Comparison of ENCODE assay signal across 23 mouse cellular contexts in genomic region chr5:139326986-139327633, GRCm38 (mm10). TPM values are rescaled to one million over a fixed set of nuclear protein-coding genes. Genes with fewer than 3 reads are reported as not detected.
DNase-seq lines count a peak whose midpoint lies in the region; ATAC-seq and TF ChIP-seq lines count a peak whose summit lies in the region.
"Had no signal": no experiment of that assay in that cellular context is flagged by ENCODE, and none has a peak within 500 bp of the region (broad histone marks: within the 10 kb centered on the region; RNA-seq: fewer than 3 reads in every experiment).

No protein-coding gene starts in this region.

- no peak overlapping the region for H3K9ac ChIP-seq in liver, embryonic 11.5 days (ENCODE audit: low read depth, low read length)
- H3K9ac ChIP-seq: limb, embryonic 15.5 days had no signal

- H3K4me3 ChIP-seq in liver, embryonic 11.5 days (ENCODE audit: low read depth, low read length): no peak overlapping the region
- no peak overlapping the region for H3K4me3 ChIP-seq in bone marrow, adult 2 months (replicated peaks; ENCODE audit: control insufficient read depth, low read depth, low read length)
- H3K4me3 ChIP-seq in macrophage (ENCODE audit: inconsistent target): no peak overlapping the region
- H3K4me3 ChIP-seq: limb, embryonic 15.5 days had no signal

- H3K27ac ChIP-seq in liver, embryonic 11.5 days (ENCODE audit: low read depth, low read length): 0 out of 2 replicates have a peak overlapping the region, but pooled peaks have one; percentile 3
- H3K27ac ChIP-seq in bone marrow, adult 2 months (ENCODE audit: control insufficient read depth, insufficient read depth, low read depth, low read length, poor library complexity): peak overlapping the region; percentile 84
- H3K27ac ChIP-seq in macrophage: peak overlapping the region; percentile 28
- H3K27ac ChIP-seq: hindbrain, postnatal 0 days; limb, embryonic 15.5 days had no signal

- H3K4me1 ChIP-seq in liver, embryonic 11.5 days (replicated peaks; ENCODE audit: control insufficient read depth, insufficient read depth, low read length): peaks cover 19% of the 10 kb centered on the region
- peaks cover 7% of the 10 kb centered on the region for H3K4me1 ChIP-seq in bone marrow, adult 2 months (ENCODE audit: control insufficient read depth, insufficient read depth, low read length)

- ATAC-seq in liver, embryonic 11.5 days (replicated peaks; ENCODE audit: low FRiP score): no peak
- ATAC-seq: hindbrain, postnatal 0 days had no signal

- no peaks in the 10 kb centered on the region for H3K9me3 ChIP-seq in liver, embryonic 11.5 days (ENCODE audit: control insufficient read depth, low read length)
- H3K9me3 ChIP-seq: limb, embryonic 15.5 days had no signal

- 67% methylated on average over 7 of the region's 7 CpGs for WGBS in liver, embryonic 11.5 days
- WGBS in bone marrow, adult 2 months: 47% methylated on average over 7 of the region's 7 CpGs
- 73% methylated on average over 7 of the region's 7 CpGs for WGBS in macrophage (ENCODE audit: missing documents)

- TF ChIP-seq POLR2A in bone marrow, adult 2 months (IDR thresholded peaks at IDR 0.05; ENCODE audit: borderline replicate concordance, control insufficient read depth, low read depth, low read length): no peak

- no peak overlapping the region for H3K4me2 ChIP-seq in liver, embryonic 11.5 days
- H3K4me2 ChIP-seq: limb, embryonic 15.5 days had no signal

- no peaks in the 10 kb centered on the region for H3K36me3 ChIP-seq in liver, embryonic 11.5 days (ENCODE audit: control insufficient read depth, insufficient read depth, low read length)
- no peaks in the 10 kb centered on the region for H3K36me3 ChIP-seq in macrophage (ENCODE audit: inconsistent target)
- H3K36me3 ChIP-seq: limb, embryonic 15.5 days had no signal

- peaks cover 25% of the 10 kb centered on the region for H3K27me3 ChIP-seq in liver, embryonic 11.5 days (replicated peaks; ENCODE audit: control insufficient read depth, insufficient read depth, low read length)

- peaks cover 27% of the 10 kb centered on the region for H3K79me2 ChIP-seq in macrophage (ENCODE audit: inconsistent target)

- DNase-seq in adrenal gland, postnatal 36 days: peak; percentile 50 to 52
- DNase-seq in adrenal gland, postnatal 4 days (ENCODE audit: low spot score in 2 of 2): no peak
- no peak for DNase-seq in liver, embryonic 11.5 days (ENCODE audit: low spot score)
- no peak for DNase-seq in liver
- no peak for DNase-seq in left cerebral cortex, adult 18-20 months (ENCODE audit: low spot score in 2 of 2)
- DNase-seq: B cell, adult 2 months; heart, adult 18-20 months; kidney, adult 2 months; kidney, postnatal 25 days; right cerebral cortex, postnatal 25 days; thymus, postnatal 4 days had no signal

- TF ChIP-seq CTCF in bone marrow, adult 2 months (IDR thresholded peaks at IDR 0.05; ENCODE audit: control insufficient read depth, insufficient read depth, low read length): no peak

RNA-seq across cellular contexts. Expression of gene Adap1, which starts 1.7 kb away (rescaled TPM):
- total RNA-seq in adrenal gland, postnatal 36 days (2021): 1 to 10 TPM; 5.0 to 8.5 TPM
- 1 to 10 TPM; 6.2 to 8.0 TPM for total RNA-seq in adrenal gland, postnatal 4 days (2021)
- 7.2 and 8.1 TPM in 2 replicates for polyA plus RNA-seq in liver, embryonic 11.5 days (2014; fragmentation: Nextera tagmentation; extraction: Ambion mirVana)
- 12.1 and 26.4 TPM in 2 replicates for polyA plus RNA-seq in bone marrow, adult 2 months (2011; ENCODE audit: insufficient read depth, insufficient read length, low replicate concordance, missing spikeins)
- 100 to 1,000 TPM in 8 of 26 experiments, 10 to 100 TPM in 18; 22.4 to 143 (median 79.4) TPM for total RNA-seq in macrophage (2018; cell fraction: chromatin; rRNA removed)
- total RNA-seq in macrophage (2018; cell fraction: cytosol; rRNA removed): 10 to 100 TPM; 39.1 to 96.5 (median 65.9) TPM
- 100 to 1,000 TPM in 6 of 26 experiments, 10 to 100 TPM in 20; 25.8 to 128 (median 81.1) TPM for total RNA-seq in macrophage (2018; cell fraction: nucleus; rRNA removed)
- 40.4 to 55.9 TPM (median 47.4 TPM) in 3 replicates for polyA plus RNA-seq in macrophage (2018)
- 100 to 1,000 TPM; 229 to 237 TPM for total RNA-seq in left cerebral cortex, adult 18-20 months (2021)

RNA-seq across cellular contexts. Expression of gene Cox19, which starts 24.1 kb away (rescaled TPM):
- total RNA-seq in adrenal gland, postnatal 36 days (2021): 10 to 100 TPM; 71.0 to 87.5 TPM
- 10 to 100 TPM; 62.9 to 65.6 TPM for total RNA-seq in adrenal gland, postnatal 4 days (2021)
- polyA plus RNA-seq in liver, embryonic 11.5 days (2014; fragmentation: Nextera tagmentation; extraction: Ambion mirVana): 98.1 and 103 TPM in 2 replicates
- 27.6 and 39.3 TPM in 2 replicates for polyA plus RNA-seq in bone marrow, adult 2 months (2011; ENCODE audit: insufficient read depth, insufficient read length, low replicate concordance, missing spikeins)
- total RNA-seq in macrophage (2018; cell fraction: chromatin; rRNA removed): 10 to 100 TPM in 20 of 26 experiments, 1 to 10 TPM in 6; 5.3 to 32.5 (median 15.9) TPM
- total RNA-seq in macrophage (2018; cell fraction: cytosol; rRNA removed): 10 to 100 TPM; 11.3 to 25.9 (median 21.4) TPM
- total RNA-seq in macrophage (2018; cell fraction: nucleus; rRNA removed): 10 to 100 TPM in 16 of 26 experiments, 1 to 10 TPM in 10; 4.4 to 19.3 (median 11.4) TPM
- 15.7 to 21.8 TPM (median 18.8 TPM) in 3 replicates for polyA plus RNA-seq in macrophage (2018)
- 10 to 100 TPM; 66.8 to 67.7 TPM for total RNA-seq in left cerebral cortex, adult 18-20 months (2021)

RNA-seq across cellular contexts. Expression of gene Cyp2w1, which starts 25.3 kb away (rescaled TPM):
- not detected for total RNA-seq in adrenal gland, postnatal 36 days (2021)
- not detected for total RNA-seq in adrenal gland, postnatal 4 days (2021)
- polyA plus RNA-seq in liver, embryonic 11.5 days (2014; fragmentation: Nextera tagmentation; extraction: Ambion mirVana): not detected in 2 replicates
- polyA plus RNA-seq in bone marrow, adult 2 months (2011; ENCODE audit: insufficient read depth, insufficient read length, low replicate concordance, missing spikeins): not detected in 2 replicates
- not detected for total RNA-seq in macrophage (2018; cell fraction: chromatin; rRNA removed)
- not detected for total RNA-seq in macrophage (2018; cell fraction: cytosol; rRNA removed)
- not detected for total RNA-seq in macrophage (2018; cell fraction: nucleus; rRNA removed)
- not detected in 3 replicates for polyA plus RNA-seq in macrophage (2018)
- not detected for total RNA-seq in left cerebral cortex, adult 18-20 months (2021)
- total RNA-seq: gastrocnemius, adult 8-10 months; heart, adult 18-20 months; hematopoietic stem cell, adult 5-6 weeks; hindbrain, postnatal 0 days; left cerebral cortex, postnatal 10 days had no signal
- polyA plus RNA-seq: cortical plate, adult 2 months; forebrain, embryonic 11.5 days; heart, embryonic 14.5 days; hindbrain, postnatal 0 days; kidney, adult 2 months; neural tube, embryonic 14.5 days; testis, adult 2 months had no signal

RNA-seq across cellular contexts. Expression of gene Gpr146, which starts 50.4 kb away (rescaled TPM):
- total RNA-seq in adrenal gland, postnatal 36 days (2021): 10 to 100 TPM; 15.2 to 17.9 TPM
- total RNA-seq in adrenal gland, postnatal 4 days (2021): 10 to 100 TPM; 10.4 to 10.7 TPM
- 13.4 and 15.1 TPM in 2 replicates for polyA plus RNA-seq in liver, embryonic 11.5 days (2014; fragmentation: Nextera tagmentation; extraction: Ambion mirVana)
- 14.6 and 20.1 TPM in 2 replicates for polyA plus RNA-seq in bone marrow, adult 2 months (2011; ENCODE audit: insufficient read depth, insufficient read length, low replicate concordance, missing spikeins)
- total RNA-seq in macrophage (2018; cell fraction: chromatin; rRNA removed): 10 to 100 TPM in 10 of 26 experiments, 1 to 10 TPM in 13, under 1 TPM in 3; 0.91 to 39.6 (median 5.6) TPM
- total RNA-seq in macrophage (2018; cell fraction: cytosol; rRNA removed): 10 to 100 TPM in 20 of 26 experiments, 1 to 10 TPM in 6; 3.7 to 41.6 (median 20.4) TPM
- 10 to 100 TPM in 19 of 26 experiments, 1 to 10 TPM in 7; 4.5 to 63.6 (median 13.4) TPM for total RNA-seq in macrophage (2018; cell fraction: nucleus; rRNA removed)
- polyA plus RNA-seq in macrophage (2018): 14.0 to 34.3 TPM (median 20.6 TPM) in 3 replicates
- total RNA-seq in left cerebral cortex, adult 18-20 months (2021): 10 to 100 TPM; 10.6 to 13.0 TPM

Comparison
In these comparisons a context has a peak if more than half of its experiments do, and no peak if none do; other contexts are left out.
1. DNase-seq: peak in adrenal gland, postnatal 36 days (2 of 2); none in adrenal gland, postnatal 4 days (0 of 2), liver, embryonic 11.5 days (single experiment), liver (single experiment) and left cerebral cortex, adult 18-20 months (0 of 2).
2. H3K27ac ChIP-seq: peak in every context shown above with its lines; median percentile 84 in bone marrow, adult 2 months; 28 in macrophage; 3 in liver, embryonic 11.5 days.
3. RNA of gene Adap1, which starts 1.7 kb away (total RNA-seq): 229 to 237 TPM in left cerebral cortex, adult 18-20 months; 5.0 to 8.5 TPM in adrenal gland, postnatal 36 days and 6.2 to 8.0 TPM in adrenal gland, postnatal 4 days; every median in the first group is over 10 times any median in the second.